Mouse (Mus musculus): Measurements from ENCODE around the gene Naa40.

DNA sequence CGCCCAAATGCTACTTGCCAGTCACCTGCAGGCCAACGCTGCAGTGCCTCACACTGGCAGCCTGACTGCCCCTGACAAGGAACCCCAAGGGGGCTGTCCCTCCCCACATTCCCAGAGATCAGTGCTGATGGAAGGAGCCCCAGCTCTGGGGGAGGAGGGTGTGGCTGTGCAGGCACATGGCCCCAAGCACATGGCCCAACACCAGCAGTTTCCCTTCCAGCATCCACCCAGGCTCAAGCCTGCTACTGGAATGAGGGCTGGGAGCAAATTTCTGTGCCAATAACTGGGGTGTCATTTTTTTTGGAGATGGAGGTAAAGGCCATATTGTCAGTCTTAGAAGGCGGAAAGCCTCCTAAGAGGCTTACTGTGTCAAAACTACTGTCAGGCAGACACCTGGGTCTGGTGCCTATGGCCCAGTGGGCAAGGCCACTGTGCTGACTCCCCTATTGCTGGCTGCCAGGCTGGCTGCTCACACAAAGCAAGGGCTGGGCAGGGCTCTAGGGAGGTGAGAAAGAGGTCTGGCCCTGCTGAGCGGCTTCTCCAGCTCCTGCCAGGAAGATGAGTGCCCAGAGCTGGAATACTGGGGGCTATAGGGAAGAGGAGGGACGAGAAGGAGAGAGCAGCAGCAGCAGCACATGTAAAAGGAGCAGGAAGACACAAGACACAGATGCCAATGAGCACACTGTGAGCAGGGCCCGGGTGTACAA, 37.4 kb upstream of the Naa40 start:
- no peak for TF ChIP-seq POLR2A (IDR thresholded peaks at IDR 0.05; ENCODE audit: borderline replicate concordance, insufficient read depth, low read length)
- no peak for TF ChIP-seq CTCF (IDR thresholded peaks at IDR 0.05; ENCODE audit: borderline replicate concordance, insufficient read depth, low read depth, low read length)
